Mouse (Mus musculus): ENCODE data around the gene 1700028K03Rik.

DNA sequence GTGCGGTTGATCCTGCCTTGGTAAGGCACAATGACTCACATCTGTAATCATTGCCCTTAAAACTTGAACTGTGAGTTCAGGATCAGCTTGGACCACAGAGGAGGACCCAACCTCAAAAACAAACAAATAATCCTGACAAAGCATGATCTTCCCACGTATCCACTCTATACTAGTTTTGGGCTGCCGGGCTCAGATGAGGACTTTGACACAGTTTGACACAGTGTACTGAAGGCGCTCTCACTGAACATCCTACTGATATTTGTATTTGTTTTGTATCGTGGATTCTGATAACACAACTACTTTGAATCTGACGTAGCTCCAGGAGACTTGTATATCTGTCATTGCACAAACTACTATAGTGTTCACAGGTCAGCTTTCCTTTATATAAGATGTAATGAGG lies 13.1 kb upstream of the 1700028K03Rik start:
- TF ChIP-seq POLR2A (IDR thresholded peaks at IDR 0.05; ENCODE audit: insufficient read depth, low read depth, low read length): no peak
- TF ChIP-seq CTCF (IDR thresholded peaks at IDR 0.05): no peak

Data from heart, adult 2 months (tissue).